Mouse (Mus musculus) kidney, adult 11 months (tissue): Measurements from ENCODE around the gene 0610010K14Rik.

Experiments
- DNase-seq: peaks from one replicate; pipeline ENCODE4 v3.0.0; 2022

0610010K14Rik gene

DNA sequence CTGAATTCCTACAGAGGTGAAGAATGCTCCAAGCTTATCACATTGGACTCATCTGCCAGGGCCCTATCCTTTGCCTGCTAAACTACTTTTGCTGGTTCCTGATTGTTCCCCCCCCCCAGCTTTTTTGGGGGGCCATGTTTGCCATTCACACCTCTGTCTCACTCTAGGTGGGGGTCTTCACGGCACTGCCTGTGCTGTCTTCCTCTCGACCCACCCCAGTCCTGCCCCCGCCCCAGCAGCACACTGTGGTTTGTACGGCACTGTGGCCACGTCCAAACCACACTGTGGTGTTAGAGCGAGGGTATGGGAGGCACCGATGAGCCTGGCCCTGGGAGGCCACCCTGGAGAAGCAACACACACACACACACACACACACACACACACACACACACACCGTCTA is 3.2 kb downstream of the 0610010K14Rik start:
- no peak for DNase-seq

DNA sequence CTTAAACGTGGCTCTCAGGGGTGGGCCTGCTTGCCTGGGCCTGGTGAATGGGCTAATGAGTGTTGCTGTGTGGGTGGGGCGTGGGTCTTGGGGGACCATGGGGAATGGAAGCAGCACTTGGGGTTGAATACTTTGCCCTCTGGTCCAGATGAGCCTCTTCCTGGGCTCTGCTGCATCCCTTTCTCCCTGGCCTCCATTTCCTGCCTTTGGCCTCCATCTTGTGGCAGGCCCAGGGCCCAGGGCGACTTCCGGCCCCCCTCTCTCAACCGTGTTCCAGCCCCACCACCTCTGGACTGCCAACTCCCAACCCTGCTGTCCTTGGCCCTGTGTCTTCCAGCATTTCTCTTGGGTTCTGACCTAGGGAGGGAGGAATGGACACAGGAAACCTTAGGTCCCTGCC is 3.7 kb downstream of the 0610010K14Rik start:
- no peak for DNase-seq

DNA sequence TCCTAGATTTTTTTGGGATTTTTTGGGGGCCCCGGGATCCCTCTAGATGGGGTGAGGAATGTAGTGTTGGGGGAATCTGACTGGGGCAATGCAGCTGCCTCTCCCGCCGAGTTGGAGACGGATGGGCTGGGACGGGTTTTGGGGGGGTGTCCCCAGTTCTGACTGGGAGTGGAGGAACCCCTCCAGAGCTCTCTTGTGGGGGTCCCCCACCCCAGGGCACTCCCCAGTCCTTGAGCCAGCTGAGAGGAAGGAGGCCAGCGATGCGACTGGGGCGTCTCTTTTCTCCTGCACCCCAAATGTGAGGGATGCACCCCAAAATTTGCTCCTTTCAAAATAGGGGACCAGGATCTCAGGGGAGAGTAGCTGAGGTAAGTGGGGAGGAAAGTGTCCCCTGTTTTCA is 4.7 kb downstream of the 0610010K14Rik start:
- no peak for DNase-seq

DNA sequence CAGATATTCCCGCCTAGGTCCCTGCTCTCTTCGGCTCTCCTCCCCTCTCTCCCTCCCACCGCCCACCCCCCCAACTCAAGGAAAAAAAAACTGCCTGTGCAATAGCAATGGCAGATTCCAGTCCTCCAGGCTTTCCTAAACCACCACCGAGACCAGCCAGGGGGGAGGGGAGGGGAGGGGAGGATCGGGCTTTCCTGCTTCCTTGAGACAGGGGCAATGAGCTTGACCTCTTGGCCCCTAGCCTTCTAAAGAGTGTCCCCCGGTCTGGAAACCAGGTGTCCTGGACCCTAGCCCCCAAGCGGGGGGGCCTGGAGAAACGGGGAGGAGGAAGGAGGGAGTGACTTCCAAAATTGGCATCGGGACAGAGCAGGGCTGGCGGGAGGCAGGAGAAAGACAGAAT is 5.2 kb downstream of the 0610010K14Rik start:
- no peak for DNase-seq

DNA sequence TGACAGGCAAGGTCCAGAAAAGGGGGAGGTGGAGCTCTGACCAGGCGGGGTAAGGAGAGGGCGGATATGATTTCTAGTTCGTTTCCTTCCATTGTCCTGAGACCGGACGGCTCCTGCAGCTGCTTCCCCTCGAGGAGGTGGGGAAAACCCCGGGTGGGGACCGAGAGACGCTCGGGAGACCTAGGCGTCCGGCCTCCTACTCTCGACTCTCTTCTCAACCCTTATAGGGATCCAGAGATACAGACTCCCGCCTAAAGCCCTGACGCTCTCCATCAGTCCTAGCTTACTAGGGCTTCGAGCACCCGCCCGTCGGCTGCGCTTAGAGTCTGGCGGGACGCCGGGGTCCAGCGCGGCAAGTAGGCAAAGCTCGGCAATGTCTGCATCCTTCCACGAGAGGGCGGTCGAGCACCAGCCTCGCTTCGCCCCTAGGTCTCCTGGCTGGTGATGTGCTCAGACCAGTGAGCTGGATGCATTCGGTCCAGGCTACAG is 7.4 kb downstream of the 0610010K14Rik start:
- DNase-seq: peak; percentile 75

DNA sequence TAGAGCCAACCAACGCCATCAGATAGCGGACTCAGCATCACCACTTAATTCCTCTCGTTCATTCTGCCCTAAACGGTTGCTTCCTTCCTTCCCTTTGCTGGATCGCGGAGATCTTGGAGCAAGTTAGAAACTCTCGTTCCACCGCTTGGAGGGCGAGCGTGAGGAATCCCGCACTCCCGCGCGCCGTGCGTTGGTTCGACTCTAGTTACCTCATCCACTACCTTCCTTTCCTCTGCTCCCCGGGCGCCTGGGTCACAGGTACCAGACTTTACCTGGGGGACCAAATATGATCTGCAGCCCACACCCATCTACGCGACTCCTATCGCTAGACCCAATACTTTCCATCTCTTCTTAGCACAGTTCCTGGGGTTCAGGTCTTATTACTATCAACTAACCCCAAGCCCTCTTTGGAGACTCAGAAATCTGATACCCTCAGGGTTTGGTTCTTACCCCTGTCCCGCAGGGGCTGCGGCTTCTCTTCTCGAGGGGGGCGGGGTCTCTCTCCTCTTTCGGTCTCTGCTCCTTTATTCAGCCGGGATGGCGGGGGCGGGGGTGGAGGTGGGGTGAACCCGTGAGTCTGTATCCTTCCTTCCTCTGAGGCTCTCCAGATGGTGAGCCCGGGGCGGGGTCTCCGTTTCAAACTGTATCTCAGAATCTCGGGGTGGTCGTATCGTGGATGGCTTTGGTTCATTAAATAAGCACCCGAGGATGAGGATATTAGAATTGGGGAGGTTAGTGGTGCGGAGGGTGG is 8.3 kb downstream of the 0610010K14Rik start, which contains the start of gene Bcl6b:
Bcl6b (minus strand) TSS at position 539 of the 751 bp plus-strand sequence.
- no peak for DNase-seq

DNA sequence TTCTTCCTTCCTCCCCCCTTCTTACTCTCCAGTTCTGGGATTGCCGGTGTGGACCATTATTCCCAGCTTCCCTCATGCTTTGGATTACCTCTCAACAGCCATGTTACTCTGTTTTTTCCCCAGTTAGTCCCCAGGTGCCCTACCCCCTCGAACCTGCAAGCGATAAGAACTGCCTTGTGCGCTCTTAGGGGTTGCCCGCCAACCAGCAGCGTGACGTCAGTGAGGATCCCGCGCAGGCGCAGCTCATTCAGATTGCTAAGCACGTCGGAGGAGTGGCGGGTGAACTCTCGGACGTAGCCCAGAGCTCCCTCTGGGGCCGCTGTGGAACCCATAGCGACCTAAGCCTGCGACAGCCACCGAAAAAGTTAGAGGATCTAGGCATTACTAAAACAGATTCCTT is 8.9 kb downstream of the 0610010K14Rik start:
- DNase-seq: peak; percentile 81

DNA sequence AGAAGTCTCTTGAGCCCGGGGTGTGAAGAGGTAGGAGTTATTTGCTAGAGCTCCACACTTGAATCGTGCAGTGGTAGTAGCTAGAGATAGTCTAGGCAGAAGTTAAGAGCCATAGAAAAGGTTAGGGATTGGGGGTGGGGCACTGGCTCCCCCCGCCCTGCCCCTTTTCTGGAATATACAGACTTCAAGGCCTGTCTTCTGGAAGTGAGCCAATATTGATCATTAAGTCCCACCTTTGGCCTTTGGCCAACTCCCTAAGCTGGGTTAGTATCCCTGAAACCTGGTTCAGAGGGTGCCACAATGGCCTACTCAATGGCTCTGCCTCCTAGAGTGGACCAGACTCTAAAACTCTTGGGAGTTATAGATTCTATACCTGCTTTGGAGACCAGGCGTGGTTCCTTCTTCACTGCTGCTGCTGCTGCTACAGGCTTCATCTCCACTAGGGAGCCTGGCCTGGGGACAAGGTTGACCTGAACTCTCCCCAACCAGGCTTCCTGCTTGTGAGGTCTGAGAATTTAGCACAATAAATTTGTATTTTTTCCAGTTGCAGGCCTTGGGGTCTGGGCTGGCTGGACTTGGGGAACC is 10.0 kb downstream of the 0610010K14Rik start:
- DNase-seq: no peak

DNA sequence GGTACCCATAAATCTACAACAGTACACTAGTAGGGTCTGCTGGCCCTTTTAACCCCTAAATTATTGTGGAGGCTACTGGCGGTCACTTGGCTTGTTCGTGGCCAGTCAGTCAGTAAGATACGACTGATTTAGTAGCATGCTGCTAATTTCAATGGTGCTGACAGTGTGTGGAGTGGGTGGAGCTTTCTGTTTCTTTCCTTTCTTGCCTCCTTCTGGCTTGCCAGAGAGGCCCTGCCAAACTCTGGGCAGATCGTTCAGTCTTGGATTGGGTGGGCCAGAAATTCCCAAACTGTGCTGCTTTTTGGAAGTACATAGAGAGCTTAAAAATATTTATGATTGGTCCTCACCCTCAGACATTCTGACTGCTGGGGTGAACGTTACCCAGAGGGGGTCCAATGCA is 10.6 kb downstream of the 0610010K14Rik start:
- DNase-seq: no peak

DNA sequence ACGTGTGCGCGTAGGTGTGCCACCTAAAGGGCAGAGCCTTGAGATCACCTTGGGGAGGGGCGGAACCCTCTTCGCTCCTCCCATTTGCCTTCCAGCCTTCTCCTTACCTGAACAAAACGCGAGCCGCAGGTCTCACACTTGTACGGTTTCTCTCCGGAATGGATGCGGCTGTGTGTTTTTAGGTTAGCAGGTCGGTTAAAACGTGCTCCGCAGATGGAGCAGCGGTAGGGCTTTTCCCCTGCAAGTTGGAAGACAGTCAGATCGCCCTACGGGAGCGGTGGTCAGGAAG is 11.2 kb downstream of the 0610010K14Rik start:
- DNase-seq: no peak

DNA sequence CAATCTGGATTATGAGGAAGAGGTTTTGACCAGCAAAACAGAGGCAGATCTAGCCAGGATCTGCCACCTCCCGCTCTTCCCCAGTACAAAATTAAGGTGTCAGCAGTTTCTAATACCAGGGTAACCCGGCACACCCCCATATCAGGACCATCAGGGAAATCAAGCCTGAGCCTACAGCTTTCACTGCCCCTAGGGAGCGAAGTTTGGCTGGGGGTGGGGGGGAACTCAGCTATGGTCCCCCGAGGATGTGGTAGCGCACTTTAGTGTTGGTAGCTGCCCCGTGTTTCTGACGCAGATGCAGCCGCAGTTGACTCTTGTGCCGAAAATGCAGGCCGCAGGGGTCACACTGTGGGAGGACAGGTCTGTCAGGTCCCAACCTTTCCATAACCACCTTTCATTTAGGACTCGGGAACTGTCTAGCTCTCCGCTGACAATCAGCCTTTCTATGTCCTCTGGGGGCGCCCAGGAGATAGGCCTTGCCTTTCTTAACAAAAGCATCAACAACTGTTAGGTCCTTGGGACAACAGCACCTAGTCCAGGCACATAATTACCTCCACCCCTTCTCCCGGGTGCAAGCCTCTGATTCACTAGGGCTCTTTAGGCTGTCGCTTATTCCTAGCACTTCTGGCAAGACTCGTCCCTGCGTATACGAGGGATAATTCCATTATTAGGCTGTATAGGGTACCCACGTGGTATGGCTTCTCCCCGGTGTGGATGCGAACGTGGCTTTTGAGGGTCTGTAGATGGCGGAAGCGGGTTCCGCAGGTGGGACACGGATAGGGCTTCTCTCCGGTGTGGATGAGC is 11.7 kb downstream of the 0610010K14Rik start:
- DNase-seq: no peak

DNA sequence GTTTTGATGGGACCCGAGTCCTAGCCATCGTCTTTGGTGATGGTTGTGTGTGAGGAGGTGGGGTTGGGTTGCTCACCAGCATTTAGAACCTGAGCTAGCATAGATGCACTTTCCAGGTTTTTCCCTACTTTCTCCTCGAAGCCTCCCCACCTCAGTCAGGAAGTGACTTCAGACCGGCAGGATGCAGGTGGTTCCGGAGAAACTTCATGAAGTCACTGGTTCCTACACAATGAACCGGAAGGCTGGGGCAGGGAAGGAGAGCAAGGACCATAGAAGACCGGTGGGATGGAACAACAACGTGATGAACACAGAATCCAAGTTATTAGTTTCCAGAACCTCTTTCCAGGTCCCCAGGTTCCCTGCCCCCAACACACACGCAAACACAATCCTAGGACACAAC is 14.0 kb downstream of the 0610010K14Rik start:
- DNase-seq: no peak

DNA sequence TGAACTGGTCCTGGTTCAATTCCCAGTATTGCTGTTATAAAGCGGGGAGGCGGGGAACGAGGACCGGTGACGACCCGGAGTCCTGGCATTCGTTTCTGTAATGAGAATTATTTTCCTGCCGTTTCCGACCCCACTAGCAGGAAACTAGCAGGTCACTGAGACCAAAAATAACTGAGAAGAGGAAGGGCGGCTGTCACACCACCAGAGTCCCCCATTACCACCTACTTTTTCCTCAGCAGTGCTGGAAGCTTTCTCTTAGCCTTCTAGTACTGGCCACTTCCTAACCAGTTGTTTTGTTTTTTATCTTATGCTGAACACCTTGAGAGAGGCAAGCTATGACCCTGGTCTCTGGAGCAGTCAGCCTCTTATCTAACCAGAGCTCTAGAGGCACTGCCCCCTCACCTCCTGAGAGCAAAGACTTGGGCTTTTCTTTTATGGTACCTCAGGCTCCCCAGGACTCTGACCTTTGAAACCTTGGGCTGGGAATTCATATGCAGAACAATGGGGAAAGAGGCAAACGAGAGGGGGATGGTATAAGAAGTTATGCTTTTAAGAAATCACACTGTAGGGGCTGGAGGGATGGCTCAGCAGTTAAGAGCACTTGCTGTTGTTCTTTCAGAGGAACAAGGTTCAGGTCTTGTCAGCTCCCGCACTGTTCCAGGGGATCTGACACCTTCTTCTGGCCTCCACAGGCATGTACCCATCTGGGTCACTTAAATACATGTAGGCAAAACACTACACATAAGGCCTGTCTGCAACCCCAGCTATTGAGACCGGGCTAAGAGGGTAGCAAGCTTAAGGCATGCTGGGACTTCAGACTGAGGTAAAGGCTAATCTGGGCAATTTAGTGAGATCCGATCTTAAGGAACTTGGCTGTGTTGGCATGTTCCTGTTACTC is 15.9 kb downstream of the 0610010K14Rik start:
- DNase-seq: peak; percentile 71

DNA sequence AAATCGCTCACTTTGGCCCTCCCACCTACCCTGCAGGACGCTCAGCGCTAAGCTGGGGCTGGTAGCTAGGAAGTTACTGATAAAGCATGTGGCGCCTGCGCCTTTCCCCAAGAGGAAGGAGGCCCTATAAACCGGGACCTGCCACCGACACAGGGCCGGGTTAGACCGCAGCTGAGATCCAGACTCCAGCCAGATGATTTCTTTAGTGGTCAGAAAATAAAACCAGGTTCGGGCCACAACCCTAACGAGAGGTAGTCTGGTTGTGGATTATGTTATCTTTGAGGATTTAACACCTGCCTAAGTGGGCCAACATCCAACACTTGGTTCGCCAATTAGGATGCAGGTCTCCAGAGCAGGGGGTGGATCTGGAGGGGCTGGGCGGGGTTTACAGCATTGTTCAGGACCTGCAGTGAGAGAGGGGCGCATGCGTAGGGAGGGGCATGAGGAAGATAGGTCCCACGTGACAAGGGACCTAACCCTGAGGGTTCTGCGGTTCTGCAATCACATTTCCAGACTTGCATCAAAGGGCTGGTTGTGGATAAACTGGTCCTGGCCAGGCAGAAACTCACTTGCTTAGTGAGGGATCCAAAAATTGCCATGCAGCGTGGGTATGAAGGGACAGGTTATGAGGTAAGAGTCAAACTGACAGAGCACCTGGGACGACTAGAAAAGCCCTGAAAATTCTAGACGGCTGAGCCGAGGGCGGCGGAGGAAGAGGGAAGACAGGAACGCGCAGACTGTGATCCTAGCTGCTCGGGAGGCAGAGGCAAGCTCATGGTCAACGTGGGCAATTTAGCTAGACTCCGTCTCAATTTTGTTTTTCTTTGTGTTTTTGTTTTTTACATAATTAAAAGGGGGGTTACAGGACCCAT is 16.7 kb downstream of the 0610010K14Rik start, which contains the start of gene Slc16a13:
Slc16a13 (minus strand) TSS at position 334 of the 872 bp plus-strand sequence.
- DNase-seq: peak; percentile 98

DNA sequence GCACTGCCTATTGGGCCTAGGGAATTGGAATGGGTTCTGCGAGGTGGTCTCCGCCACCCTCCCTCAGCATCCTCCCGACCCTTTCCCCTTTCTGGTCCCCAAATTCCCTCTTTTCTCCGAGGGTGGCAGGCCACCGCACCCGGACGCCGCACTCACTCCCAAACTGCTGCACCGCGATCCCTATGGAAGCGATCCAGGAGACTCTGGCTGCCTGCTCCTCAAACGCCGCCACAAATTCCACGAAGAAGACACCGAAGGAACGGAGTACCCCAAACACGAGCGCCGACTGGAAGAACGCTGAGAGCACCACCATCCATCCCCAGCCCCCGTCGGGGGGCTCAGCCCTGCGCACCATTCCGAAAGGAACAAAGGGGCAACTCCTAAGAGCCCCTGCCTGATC is 17.4 kb downstream of the 0610010K14Rik start:
- DNase-seq: no peak

DNA sequence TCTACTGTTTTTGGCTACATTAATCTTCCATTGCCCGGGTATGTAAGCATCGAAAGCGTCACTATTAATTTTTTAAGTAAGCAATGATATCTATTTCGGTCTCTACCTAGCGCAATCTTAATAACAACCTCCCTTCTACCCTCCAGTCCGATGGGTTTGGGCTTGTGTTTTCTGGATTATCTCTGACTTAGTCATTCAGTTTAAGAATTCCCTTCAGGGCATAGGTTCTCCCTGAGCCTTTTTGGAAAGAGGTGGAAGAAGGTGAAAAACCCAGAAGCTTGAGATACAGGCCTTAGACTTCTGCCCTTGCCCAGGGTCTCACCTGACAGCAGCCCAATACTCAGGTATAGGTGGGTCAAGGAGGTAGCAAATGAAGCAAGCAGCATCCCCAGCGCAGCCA is 17.8 kb downstream of the 0610010K14Rik start:
- DNase-seq: no peak

DNA sequence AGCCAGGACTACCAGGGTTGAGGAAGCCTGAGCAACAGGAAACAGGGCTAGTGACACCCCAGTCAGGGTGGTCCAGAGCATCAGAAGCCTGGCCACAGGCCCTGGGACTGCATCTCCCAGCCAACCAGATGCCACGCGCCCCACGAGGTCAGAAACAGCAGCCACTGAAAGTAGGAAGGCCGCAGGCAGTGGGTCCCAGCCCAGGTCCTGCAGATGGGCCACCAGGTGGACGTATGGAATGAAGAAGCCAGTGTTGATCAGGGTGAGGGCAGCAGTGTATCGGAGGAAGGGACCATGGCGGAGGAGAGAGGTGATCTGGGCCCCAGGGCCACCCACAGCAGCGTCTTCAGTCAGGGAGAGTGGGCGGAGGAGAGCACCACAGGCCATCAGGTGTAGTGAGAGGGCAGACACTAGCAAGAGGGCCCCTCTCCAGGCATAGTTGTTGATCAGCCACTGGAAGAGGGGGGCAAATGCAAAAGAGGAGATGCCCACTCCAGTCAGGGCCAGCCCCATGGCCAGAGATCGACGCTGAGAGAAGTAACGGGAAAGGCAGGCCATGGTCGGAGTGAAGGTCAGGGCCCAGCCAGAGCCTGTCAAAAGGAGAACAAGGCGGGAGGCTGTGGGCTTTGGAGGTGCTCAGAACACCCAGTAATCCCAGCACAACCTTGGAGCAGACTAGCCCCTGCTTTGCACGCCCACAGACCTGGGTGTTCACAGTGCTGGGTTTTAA is 18.8 kb downstream of the 0610010K14Rik start:
- DNase-seq: no peak

DNA sequence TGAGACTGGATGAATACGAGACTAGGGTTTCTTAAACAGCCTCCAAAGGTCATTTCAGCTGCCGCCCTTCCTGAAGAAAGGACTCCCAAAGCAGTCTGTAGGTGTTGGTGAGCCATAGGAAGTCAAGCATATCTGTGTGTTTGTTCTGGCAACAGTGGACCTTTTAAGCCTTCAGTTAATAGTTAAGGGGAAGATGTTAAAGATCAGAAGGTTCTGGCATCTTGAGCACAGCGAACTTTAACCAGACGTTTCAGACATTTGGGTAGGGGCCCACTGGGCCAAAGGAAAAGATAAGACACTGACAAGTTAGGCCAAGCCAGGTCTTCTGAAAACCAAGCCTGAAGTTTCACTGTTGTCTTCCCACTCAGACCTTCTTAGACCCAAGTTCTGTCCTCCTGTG is 19.7 kb downstream of the 0610010K14Rik start:
- peak; percentile 82 for DNase-seq

DNA sequence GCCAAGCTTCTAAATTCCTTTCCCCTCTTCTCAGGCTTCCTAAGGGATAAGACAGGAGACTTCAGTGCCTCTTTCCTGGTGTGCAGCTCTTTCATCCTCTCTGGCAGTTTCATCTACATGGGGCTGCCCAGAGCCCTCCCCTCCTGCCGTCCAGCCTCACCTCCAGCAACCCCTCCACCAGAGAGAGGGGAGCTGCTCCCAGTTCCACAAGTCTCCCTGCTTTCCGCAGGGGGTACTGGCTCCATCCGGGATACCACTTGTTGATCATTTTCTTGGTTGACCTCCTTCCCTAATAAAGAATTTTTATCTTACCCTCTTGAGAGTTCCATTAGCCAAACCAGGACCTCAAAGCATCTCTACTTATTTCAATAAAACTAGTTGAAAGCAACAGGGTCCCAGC is 21.6 kb downstream of the 0610010K14Rik start:
- DNase-seq: no peak

DNA sequence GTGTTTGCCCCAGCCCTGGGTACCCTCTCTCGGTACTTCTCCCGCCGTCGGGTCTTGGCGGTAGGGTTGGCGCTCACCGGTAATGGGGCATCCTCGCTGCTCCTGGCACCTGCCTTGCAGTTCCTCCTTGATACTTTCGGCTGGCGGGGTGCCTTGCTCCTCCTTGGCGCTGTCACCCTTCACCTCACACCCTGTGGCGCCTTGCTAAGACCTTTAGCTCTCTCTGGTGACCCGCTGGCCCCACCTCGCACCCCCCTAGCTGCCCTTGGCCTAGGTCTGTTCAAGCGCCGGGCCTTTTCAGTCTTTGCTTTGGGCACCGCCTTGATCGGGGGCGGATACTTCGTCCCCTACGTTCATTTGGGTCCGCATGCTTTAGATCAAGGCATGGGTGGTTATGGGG is 22.4 kb downstream of the 0610010K14Rik start:
- DNase-seq: peak; percentile 72

DNA sequence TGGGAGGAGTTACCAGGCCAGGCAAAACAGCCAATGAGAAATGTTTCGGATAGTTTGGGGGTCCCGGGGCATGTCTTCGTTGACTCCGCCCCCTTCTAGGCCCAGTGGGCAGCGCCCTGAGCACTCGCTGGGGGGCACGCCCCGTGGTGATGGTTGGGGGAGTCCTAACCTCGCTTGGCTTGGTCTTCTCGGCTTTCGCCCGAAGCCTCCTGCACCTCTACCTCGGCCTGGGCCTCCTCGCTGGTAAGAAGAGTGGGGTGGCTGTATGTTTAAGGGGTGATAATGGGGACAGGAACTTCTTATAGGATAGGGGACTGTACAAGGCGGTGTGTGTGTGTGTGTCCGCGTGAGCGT is 22.9 kb downstream of the 0610010K14Rik start:
- no peak for DNase-seq
